Comparison of ENCODE assay signal across 9 mouse cellular contexts in genomic region chr7:37934770-37935182, GRCm38 (mm10).
DNase-seq lines count a peak whose midpoint lies in the region; ATAC-seq and TF ChIP-seq lines count a peak whose summit lies in the region.
"Had no signal": no experiment of that assay in that cellular context is flagged by ENCODE, and none has a peak within 500 bp of the region (broad histone marks: within the 10 kb centered on the region; RNA-seq: fewer than 3 reads in every experiment).

No protein-coding gene starts in this region.

- H3K4me2 ChIP-seq in kidney, postnatal 0 days (ENCODE audit: low read length): no peak overlapping the region
- H3K4me2 ChIP-seq in kidney, embryonic 14.5 days (replicated peaks; ENCODE audit: low read depth, low read length): no peak overlapping the region
- no peak overlapping the region for H3K4me2 ChIP-seq in hindbrain, postnatal 0 days (ENCODE audit: low read depth, low read length)
- H3K4me2 ChIP-seq: liver, embryonic 13.5 days had no signal

- no peak overlapping the region for H3K27ac ChIP-seq in kidney, postnatal 0 days
- H3K27ac ChIP-seq in kidney, embryonic 14.5 days (ENCODE audit: low read depth, low read length): no peak overlapping the region
- peak overlapping the region; percentile 11; the same call in 1 of the 2 replicates for H3K27ac ChIP-seq in hindbrain, postnatal 0 days
- H3K27ac ChIP-seq: liver, embryonic 13.5 days had no signal

- no peak overlapping the region for H3K4me3 ChIP-seq in kidney, postnatal 0 days (replicated peaks; ENCODE audit: low read depth, low read length)
- no peak overlapping the region for H3K4me3 ChIP-seq in kidney, embryonic 14.5 days (ENCODE audit: low read length)
- no peak overlapping the region for H3K4me3 ChIP-seq in hindbrain, postnatal 0 days (ENCODE audit: low read length)
- H3K4me3 ChIP-seq: liver, embryonic 13.5 days had no signal

- no peaks in the 10 kb centered on the region for H3K27me3 ChIP-seq in kidney, postnatal 0 days (ENCODE audit: insufficient read depth, low read length)
- no peaks in the 10 kb centered on the region for H3K27me3 ChIP-seq in kidney, embryonic 14.5 days (ENCODE audit: control insufficient read depth, insufficient read depth, low read length)
- H3K27me3 ChIP-seq in hindbrain, postnatal 0 days (ENCODE audit: insufficient read depth, low read length): no peaks in the 10 kb centered on the region
- H3K27me3 ChIP-seq: liver, embryonic 13.5 days had no signal

- WGBS in kidney, postnatal 0 days: 35% methylated on average over 5 of the region's 5 CpGs
- WGBS in kidney, embryonic 14.5 days: 23% methylated on average over 5 of the region's 5 CpGs
- WGBS in hindbrain, postnatal 0 days: 15% methylated on average over 5 of the region's 5 CpGs

- ATAC-seq in kidney, postnatal 0 days (replicated peaks; ENCODE audit: low FRiP score, low read depth): no peak
- ATAC-seq in kidney, embryonic 14.5 days (ENCODE audit: low FRiP score, low TSS enrichment): no peak
- peak; percentile 74 for ATAC-seq in hindbrain, postnatal 0 days

- peak; percentile 73 for TF ChIP-seq CTCF in kidney, postnatal 0 days (IDR thresholded peaks at IDR 0.05; ENCODE audit: low read depth)
- peak; percentile 86 for TF ChIP-seq CTCF in hindbrain, postnatal 0 days (IDR thresholded peaks at IDR 0.05; ENCODE audit: low read depth)

- H3K9me3 ChIP-seq in kidney, postnatal 0 days (replicated peaks; ENCODE audit: low read length): no peaks in the 10 kb centered on the region
- no peaks in the 10 kb centered on the region for H3K9me3 ChIP-seq in kidney, embryonic 14.5 days (ENCODE audit: control insufficient read depth, low read length)
- no peaks in the 10 kb centered on the region for H3K9me3 ChIP-seq in hindbrain, postnatal 0 days (ENCODE audit: low read length)
- H3K9me3 ChIP-seq: liver, embryonic 13.5 days had no signal

- H3K36me3 ChIP-seq in kidney, postnatal 0 days (ENCODE audit: insufficient read depth, low read length): no peaks in the 10 kb centered on the region
- H3K36me3 ChIP-seq in kidney, embryonic 14.5 days (ENCODE audit: control insufficient read depth, insufficient read depth, low read length): no peaks in the 10 kb centered on the region
- no peaks in the 10 kb centered on the region for H3K36me3 ChIP-seq in hindbrain, postnatal 0 days (ENCODE audit: insufficient read depth, low read length)

- H3K4me1 ChIP-seq in kidney, postnatal 0 days (replicated peaks; ENCODE audit: insufficient read depth, low read length): no peaks in the 10 kb centered on the region
- H3K4me1 ChIP-seq in kidney, embryonic 14.5 days (ENCODE audit: control insufficient read depth, insufficient read depth, low read length): peaks cover 8% of the 10 kb centered on the region
- H3K4me1 ChIP-seq in hindbrain, postnatal 0 days (ENCODE audit: insufficient read depth, low read length): peaks cover 11% of the 10 kb centered on the region

- peak; percentile 57 for DNase-seq in kidney, postnatal 0 days (ENCODE audit: low spot score)
- peak; percentile 49 for DNase-seq in NIH3T3 (ENCODE audit: low read depth)
- peak; percentile 65 for DNase-seq in embryo, embryonic 10 days (ENCODE audit: low spot score)
- DNase-seq in hindbrain, postnatal 0 days (ENCODE audit: low spot score): peak; percentile 79
- peak; percentile 68 for DNase-seq in mesoderm, embryonic 11.5 days (ENCODE audit: low read depth, low spot score)
- DNase-seq in yolk sac, embryonic 10.5 days (ENCODE audit: low spot score): peak; percentile 23
- DNase-seq in c-Kit-positive CD71-positive TER-119-positive erythroid progenitor cells, embryonic 14.5 days (ENCODE audit: low spot score): no peak
- DNase-seq: liver, embryonic 13.5 days had no signal

- H3K9ac ChIP-seq in kidney, postnatal 0 days (ENCODE audit: low read depth, low read length): no peak overlapping the region
- H3K9ac ChIP-seq in kidney, embryonic 14.5 days (ENCODE audit: low read depth, low read length): no peak overlapping the region
- no peak overlapping the region for H3K9ac ChIP-seq in hindbrain, postnatal 0 days (replicated peaks; ENCODE audit: low read length)
- H3K9ac ChIP-seq: liver, embryonic 13.5 days had no signal
